Mouse (Mus musculus): ENCODE results near the gene Ms4a15.

Ms4a15 gene

DNA sequence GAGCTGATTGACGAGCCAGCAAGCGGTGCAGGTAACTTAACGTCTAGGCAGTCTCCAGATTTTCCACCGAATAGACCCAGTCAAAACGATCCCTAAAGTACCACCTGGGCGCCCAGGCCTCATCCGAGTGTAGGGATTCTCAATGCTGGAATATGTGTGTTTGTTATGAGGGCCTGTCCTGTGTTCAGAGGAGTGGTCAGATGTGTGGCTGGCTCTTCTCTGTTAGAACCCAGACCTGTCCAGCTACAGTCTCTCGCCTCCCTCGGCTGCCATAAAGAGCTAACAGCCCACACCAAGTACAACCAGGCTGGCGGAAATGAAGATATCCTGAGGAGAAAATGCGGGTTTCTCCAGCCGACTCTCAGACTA is 33.1 kb downstream of the Ms4a15 start:
- in situ Hi-C loops (cut with MboI, MseI): loop anchor here (5.0 kb wide), 1 partner anchor 293 kb away; no protein-coding TSS in a partner anchor

DNA sequence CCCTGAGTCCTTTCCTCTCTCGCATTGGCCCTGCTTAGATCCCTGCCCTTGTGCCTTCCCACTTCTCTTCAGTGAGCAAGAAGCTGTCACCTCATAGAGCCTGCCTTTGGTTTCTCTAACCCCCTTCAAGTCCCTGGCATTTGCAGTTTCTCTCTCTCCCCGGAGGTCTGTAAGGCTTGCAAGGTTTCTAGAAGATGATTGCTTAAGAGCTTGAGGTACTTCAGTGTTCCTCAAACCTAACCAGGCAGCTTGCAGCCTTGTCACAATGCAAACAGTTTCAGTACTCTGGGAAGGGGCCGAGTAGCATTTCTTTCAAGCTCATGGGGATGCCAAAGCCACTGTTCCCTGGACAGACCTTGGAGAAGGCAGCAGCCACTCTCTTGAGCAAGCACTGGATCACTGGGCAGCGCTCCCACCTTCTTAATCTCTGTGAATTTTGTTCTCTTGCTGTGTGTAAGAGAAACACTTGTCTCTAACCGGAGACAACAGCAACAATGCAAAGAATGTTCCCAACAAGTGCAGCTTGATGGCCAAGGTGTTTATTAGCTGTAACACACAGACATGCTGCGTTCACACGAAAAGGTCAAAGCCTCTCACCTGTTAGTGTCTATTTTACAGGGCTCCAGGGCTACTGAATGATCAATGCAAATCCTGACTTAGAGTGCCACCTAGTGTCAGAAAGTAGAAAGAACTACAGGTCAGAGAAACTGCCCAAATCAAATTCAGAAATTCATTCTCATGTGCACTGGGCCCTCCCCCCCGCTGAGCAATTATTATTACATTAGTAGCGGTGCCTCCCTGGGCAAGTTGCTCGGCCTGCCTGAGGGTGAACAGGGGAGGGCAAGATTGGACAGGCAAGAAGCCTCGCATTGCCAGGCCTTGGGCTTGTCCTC is 33.7 kb downstream of the Ms4a15 start:
- in situ Hi-C loops (cut with MboI, MseI): no loop called here

- in situ Hi-C loops (cut with MboI, MseI): no loop called here
Observed at GRCm38 (mm10) chr19:10952021-10952939, 40.8 kb downstream of the Ms4a15 start.

GRCm38 (mm10) chr19:10949558-10949957 is 43.5 kb downstream of the Ms4a15 start:
- in situ Hi-C loops (cut with MboI, MseI): no loop called here

DNA sequence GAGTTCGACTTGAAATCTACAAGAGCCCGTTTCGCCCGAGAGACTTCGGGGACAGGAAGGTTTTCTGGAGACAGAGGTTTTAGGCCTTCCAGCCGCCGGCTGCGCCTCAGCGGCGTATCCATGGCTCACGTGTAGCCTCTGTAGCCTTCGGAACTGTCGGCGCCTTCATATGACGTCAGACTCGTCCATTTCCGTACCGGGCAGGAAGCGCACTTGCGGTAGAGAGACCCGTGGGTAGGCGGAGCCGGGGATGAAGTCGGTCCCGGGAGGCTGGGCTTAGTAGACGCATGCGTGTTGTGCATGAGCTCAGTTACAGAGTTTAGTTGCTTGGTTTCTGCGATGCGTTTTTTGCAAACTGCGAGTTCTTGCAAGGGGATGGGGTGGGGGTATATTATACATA is 43.9 kb downstream of the Ms4a15 start, which contains the start of gene Ccdc86:
Ccdc86 (minus strand) TSS at position 155 of the 400 bp plus-strand sequence.
- in situ Hi-C loops (cut with MboI, MseI): no loop called here

GRCm38 (mm10) chr19:10948416-10948815 is 44.6 kb downstream of the Ms4a15 start:
- in situ Hi-C loops (cut with MboI, MseI): no loop called here

- in situ Hi-C loops (cut with MboI, MseI): no loop called here
Observed at GRCm38 (mm10) chr19:10947219-10947618, 45.8 kb downstream of the Ms4a15 start.

- in situ Hi-C loops (cut with MboI, MseI): no loop called here
Observed at GRCm38 (mm10) chr19:10946506-10946905, 46.5 kb downstream of the Ms4a15 start.

DNA sequence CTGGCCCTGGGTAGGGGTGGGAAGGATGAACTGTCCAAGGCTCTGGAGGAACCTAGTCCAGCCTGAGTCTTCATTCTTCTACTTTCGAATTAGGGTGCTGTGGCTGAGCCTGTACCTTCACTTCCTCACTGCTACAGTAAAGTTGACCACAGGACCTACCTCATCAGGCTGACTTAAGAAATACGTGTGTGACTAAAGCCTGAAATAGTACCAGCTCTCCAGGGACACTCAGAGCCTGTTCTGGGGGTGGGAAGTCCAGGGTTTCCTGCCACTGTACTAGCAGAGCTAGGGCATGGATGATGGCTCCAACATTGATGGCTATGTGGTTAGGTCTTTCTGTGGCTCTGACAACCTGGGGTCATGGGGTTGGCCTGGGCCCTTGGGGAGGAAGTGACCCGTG is 49.1 kb downstream of the Ms4a15 start:
- in situ Hi-C loops (cut with MboI, MseI): no loop called here

DNA sequence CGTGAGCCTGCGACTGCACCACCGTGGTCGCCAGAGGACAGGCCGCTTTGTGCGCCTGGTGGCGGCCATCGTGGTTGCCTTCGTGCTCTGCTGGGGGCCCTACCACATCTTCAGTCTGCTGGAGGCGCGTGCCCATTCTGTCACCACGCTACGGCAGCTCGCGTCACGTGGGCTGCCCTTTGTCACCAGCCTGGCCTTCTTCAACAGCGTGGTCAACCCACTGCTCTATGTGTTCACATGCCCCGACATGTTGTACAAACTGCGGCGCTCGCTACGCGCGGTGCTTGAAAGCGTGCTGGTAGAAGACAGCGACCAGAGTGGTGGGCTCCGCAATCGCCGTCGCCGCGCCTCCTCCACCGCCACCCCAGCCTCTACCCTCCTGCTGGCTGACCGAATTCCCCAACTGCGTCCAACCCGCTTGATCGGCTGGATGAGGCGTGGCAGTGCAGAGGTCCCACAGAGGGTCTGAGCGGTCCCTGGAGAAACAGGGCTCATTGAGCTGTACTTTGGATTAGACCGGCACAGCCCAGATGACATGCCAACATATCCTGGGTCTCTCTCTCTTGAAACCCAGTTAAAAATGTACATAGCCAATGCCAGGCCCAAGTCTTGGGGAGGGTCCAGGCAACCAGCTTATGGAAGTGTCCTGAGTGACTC is 52.1 kb downstream of the Ms4a15 start:
- in situ Hi-C loops (cut with MboI, MseI): no loop called here

GRCm38 (mm10) chr19:10940097-10940800 is 52.8 kb downstream of the Ms4a15 start:
- in situ Hi-C loops (cut with MboI, MseI): no loop called here

DNA sequence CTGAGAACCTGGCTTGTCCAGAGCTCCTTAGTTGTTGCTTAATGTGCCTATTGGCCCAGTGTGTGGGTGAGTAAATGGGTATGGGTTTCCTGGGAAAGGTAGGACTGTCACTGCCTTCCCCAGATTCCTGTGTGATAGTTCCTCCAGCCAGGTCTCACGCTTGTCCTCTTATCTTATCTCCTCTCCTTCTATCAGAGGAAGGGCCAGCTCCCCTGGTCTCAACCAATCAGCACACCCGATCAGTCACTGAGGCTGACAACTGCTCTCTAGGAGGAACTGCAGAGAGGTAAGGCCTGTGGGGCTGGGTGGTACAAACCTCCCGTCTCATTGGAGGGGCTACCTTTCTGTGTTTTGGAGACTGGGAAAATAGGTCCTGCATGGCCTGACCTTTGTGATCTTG is 54.3 kb downstream of the Ms4a15 start:
- in situ Hi-C loops (cut with MboI, MseI): no loop called here

GRCm38 (mm10) chr19:10937110-10937563 is 55.9 kb downstream of the Ms4a15 start, which contains the start of gene Ptgdr2:
Ptgdr2 (plus strand) TSS chr19:10937160.
- in situ Hi-C loops (cut with MboI, MseI): no loop called here

DNA sequence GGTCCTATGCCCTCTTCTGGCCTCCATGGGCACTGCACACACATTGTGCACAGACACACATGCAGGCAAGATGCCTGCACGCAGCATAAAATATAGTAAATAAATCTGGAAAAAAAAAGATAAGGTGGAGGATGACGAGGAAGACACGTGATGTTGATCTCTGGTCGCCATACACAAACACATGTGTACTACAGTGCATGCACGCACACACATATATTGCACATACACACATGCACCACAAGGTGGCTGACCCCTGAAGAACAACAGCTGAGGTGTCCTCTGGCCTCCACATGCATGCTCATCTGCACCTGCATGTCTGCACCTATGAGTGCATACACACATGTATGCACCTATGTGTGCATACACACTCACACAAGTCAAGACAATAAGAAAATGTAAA is 57.0 kb downstream of the Ms4a15 start:
- in situ Hi-C loops (cut with MboI, MseI): no loop called here

GRCm38 (mm10) chr19:10935029-10935428 is 58.0 kb downstream of the Ms4a15 start:
- in situ Hi-C loops (cut with MboI, MseI): no loop called here

- in situ Hi-C loops (cut with MboI, MseI): no loop called here
Observed at GRCm38 (mm10) chr19:10930641-10931040, 62.4 kb downstream of the Ms4a15 start.

All from regulatory T cell (primary cell).